Mouse (Mus musculus): ENCODE results near the gene Smarcd2.

GRCm38 (mm10) chr11:106254767-106255166, 18.0 kb downstream of the Smarcd2 start:
- TF ChIP-seq CTCF (IDR thresholded peaks at IDR 0.05; ENCODE audit: low read depth, low read length) (no peak), POLR2A (IDR thresholded peaks at IDR 0.05; ENCODE audit: borderline replicate concordance, low read depth, low read length) (no peak)

Measured in bone marrow macrophage, adult 2 months (primary cell).